Mouse (Mus musculus) liver, adult 2 months (tissue): Measurements from ENCODE around the gene Per1.

Experiments
- CTCF ChIP-seq: fragments of 200-500 bp; IDR thresholded peaks from 2 replicates; pipeline ENCODE4 v1.5.1; 2011; ENCODE audit warnings: low read depth, low read length, control low read depth
- POLR2A ChIP-seq: fragments of 200-500 bp; IDR thresholded peaks from 2 replicates; pipeline ENCODE4 v1.6.1; 2011; ENCODE audit warnings: low read length, control low read depth; ENCODE audit not compliant: insufficient read depth; ENCODE audit errors: extremely low read depth

GRCm38 (mm10) chr11:69062194-69062760, 32.7 kb upstream of the Per1 start:
- TF ChIP-seq CTCF (no peak), POLR2A (no peak)
